Mouse (Mus musculus): Measurements from ENCODE around the gene Rag1. TPM values are rescaled to one million over a fixed set of nuclear protein-coding genes. Genes with fewer than 3 reads are reported as not detected.

The Rag1 gene
- polyA plus RNA-seq, 1 experiment: 350 TPM

DNA sequence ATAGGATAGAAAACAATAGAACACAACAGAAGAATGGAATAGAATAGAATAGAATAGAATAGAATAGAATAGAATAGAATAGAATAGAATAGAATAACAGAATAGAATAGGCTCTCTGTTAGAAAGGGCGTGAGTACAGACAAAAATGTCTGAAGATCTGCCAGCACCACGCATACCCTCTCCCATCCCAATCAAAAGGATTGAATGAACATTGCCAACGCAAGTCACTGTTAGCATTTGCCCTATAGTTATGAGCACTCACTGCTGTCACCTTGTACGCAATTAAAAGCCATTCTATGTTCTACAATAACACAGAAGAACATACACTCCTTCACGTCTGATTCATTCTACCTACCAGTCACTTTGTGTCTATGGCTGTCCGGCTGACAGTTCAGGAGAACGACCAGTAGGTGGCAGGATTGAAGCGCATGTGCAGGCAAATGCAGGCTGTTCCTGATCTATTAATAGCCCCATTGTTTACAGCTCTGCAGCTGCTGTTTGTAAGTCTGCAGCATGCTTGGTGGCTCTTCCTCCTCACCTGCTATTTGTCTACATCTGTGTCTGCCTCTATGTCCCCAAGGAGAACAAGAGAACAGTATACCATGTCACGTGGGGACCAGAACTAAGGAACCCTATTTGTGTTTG is 15.9 kb upstream of the Rag1 start:
- Histone ChIP-seq H3K36me3 (ENCODE audit: control insufficient read depth, insufficient read depth, low read length) (no peaks in the 10 kb centered on the region), H3K27ac (ENCODE audit: control insufficient read depth, insufficient read depth, low read length) (no peak overlapping the region), H3K27me3 (ENCODE audit: control insufficient read depth, insufficient read depth, low read length) (no peaks in the 10 kb centered on the region), H3K4me1 (replicated peaks; ENCODE audit: control insufficient read depth, insufficient read depth, low read length) (no peaks in the 10 kb centered on the region), H3K4me3 (ENCODE audit: control insufficient read depth, insufficient read depth, low read length) (no peak overlapping the region)
- TF ChIP-seq CTCF (IDR thresholded peaks at IDR 0.05; ENCODE audit: borderline replicate concordance, control insufficient read depth, extremely low read depth, insufficient read depth, low read length, poor library complexity) (no peak; the same call in 1 of the 2 replicates), POLR2A (IDR thresholded peaks at IDR 0.05; ENCODE audit: control insufficient read depth, extremely low read depth, insufficient read depth, low read length, poor library complexity) (no peak)
- 32% methylated on average over 9 of the region's 9 CpGs for WGBS
- peak; percentile 78 for DNase-seq

- WGBS: 96% methylated on average over 2 of the region's 2 CpGs
Measured at GRCm38 (mm10) chr2:101660536-101660935, 11.2 kb upstream of the Rag1 start.

DNA sequence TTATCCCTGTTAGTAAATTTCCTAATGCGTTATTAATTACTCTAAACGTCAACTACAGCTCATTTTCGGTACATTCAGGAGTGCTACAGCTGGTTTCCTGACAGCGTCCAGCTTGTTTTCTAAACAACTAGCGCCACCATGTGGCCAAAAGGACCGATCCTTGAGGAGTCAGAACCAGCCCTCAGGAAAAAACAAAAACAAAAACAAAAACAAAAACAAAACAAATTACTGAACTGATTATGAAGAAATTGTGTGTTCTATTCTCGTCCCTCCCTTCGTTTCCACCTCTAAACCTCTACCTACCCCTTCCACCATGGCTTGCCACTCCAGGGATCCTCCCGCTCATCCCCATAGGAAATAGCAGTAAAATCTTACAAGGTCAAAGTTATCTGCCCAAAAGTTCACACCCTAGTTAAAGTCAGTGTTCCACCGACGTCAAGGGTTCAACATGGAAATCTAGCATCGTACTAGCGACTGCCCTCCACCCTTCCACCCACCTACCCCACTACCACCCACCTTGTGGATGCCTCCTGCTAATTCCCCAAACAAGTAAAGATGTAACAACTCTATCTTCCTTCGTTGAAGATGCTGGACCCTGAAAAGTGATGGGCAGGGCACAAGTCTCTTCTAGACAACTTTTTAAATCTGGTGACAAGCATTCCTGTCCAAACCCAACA is 3.8 kb upstream of the Rag1 start:
- peak; percentile 84 for DNase-seq
- WGBS: 21% methylated on average over 14 of the region's 14 CpGs

More at GRCm38 (mm10) chr2:101660536-101660935, 11.2 kb upstream of the Rag1 start:
- Histone ChIP-seq H3K27ac (ENCODE audit: control insufficient read depth, insufficient read depth, low read length) (no peak overlapping the region), H3K36me3 (ENCODE audit: control insufficient read depth, insufficient read depth, low read length) (no peaks in the 10 kb centered on the region), H3K4me3 (ENCODE audit: control insufficient read depth, insufficient read depth, low read length) (no peak overlapping the region), H3K4me1 (replicated peaks; ENCODE audit: control insufficient read depth, insufficient read depth, low read length) (no peaks in the 10 kb centered on the region), H3K27me3 (ENCODE audit: control insufficient read depth, insufficient read depth, low read length) (no peaks in the 10 kb centered on the region)
- no peak for TF ChIP-seq CTCF (IDR thresholded peaks at IDR 0.05; ENCODE audit: borderline replicate concordance, control insufficient read depth, extremely low read depth, insufficient read depth, low read length, poor library complexity)
- no peak for TF ChIP-seq POLR2A (IDR thresholded peaks at IDR 0.05; ENCODE audit: control insufficient read depth, extremely low read depth, insufficient read depth, low read length, poor library complexity)
- no peak for DNase-seq

DNA sequence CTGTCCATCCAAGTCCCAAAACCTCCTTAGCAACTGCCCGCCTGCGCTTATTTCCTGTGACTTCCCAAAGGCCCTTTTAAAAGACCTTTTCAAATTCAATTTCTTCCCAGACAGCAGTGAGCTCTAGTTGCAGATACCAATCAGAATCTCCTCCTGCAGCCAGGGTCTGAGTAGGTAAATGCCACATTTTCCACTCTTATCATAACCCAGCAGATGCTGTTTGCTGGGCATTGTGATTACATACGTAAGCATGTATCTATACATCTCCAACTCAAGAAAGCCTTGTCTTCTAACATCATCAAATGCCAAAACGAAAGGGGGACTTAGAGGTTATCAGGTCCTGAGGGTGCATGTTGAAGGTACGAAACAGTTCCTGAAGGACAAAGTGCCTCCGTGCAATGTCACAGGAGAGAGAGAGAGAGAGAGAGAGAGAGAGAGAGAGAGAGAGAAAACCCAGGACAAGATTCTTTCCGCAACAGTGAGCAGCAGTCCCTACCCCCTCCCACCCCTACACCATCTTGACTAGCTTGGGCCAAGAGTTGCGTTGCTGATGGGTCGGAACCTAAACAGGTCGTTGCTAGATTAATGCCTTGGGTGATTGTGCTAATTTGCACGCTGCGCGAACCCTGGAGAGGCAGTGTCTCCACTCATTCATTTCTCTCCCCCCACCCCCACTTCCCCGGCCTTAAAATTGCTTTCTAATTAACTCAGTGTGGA is 3.1 kb upstream of the Rag1 start:
- H3K4me1 ChIP-seq (replicated peaks; ENCODE audit: control insufficient read depth, insufficient read depth, low read length): peaks cover 11% of the 10 kb centered on the region
- 46% methylated on average over 14 of the region's 14 CpGs for WGBS
- H3K27ac ChIP-seq (ENCODE audit: control insufficient read depth, insufficient read depth, low read length): peak overlapping the region; percentile 91
- TF ChIP-seq CTCF (IDR thresholded peaks at IDR 0.05; ENCODE audit: borderline replicate concordance, control insufficient read depth, extremely low read depth, insufficient read depth, low read length, poor library complexity): no peak
- no peak for TF ChIP-seq POLR2A (IDR thresholded peaks at IDR 0.05; ENCODE audit: control insufficient read depth, extremely low read depth, insufficient read depth, low read length, poor library complexity)
- no peak for DNase-seq
- H3K36me3 ChIP-seq (ENCODE audit: control insufficient read depth, insufficient read depth, low read length): no peaks in the 10 kb centered on the region
- peak overlapping the region; percentile 25 for H3K4me3 ChIP-seq (ENCODE audit: control insufficient read depth, insufficient read depth, low read length)
- H3K27me3 ChIP-seq (ENCODE audit: control insufficient read depth, insufficient read depth, low read length): no peaks in the 10 kb centered on the region

More for the DNA sequence above, 3.8 kb upstream of the Rag1 start:
- Histone ChIP-seq H3K4me1 (replicated peaks; ENCODE audit: control insufficient read depth, insufficient read depth, low read length) (peaks cover 11% of the 10 kb centered on the region), H3K27me3 (ENCODE audit: control insufficient read depth, insufficient read depth, low read length) (no peaks in the 10 kb centered on the region), H3K27ac (ENCODE audit: control insufficient read depth, insufficient read depth, low read length) (peak overlapping the region; percentile 39; the same call in 1 of the 2 replicates), H3K4me3 (ENCODE audit: control insufficient read depth, insufficient read depth, low read length) (peak overlapping the region; percentile 25), H3K36me3 (ENCODE audit: control insufficient read depth, insufficient read depth, low read length) (no peaks in the 10 kb centered on the region)
- TF ChIP-seq POLR2A (IDR thresholded peaks at IDR 0.05; ENCODE audit: control insufficient read depth, extremely low read depth, insufficient read depth, low read length, poor library complexity): no peak
- TF ChIP-seq CTCF (IDR thresholded peaks at IDR 0.05; ENCODE audit: borderline replicate concordance, control insufficient read depth, extremely low read depth, insufficient read depth, low read length, poor library complexity): no peak

- WGBS: 14% methylated on average over 1 of the region's 1 CpGs
- Histone ChIP-seq H3K36me3 (ENCODE audit: control insufficient read depth, insufficient read depth, low read length) (peaks cover 16% of the 10 kb centered on the region), H3K4me1 (replicated peaks; ENCODE audit: control insufficient read depth, insufficient read depth, low read length) (peaks cover 11% of the 10 kb centered on the region), H3K4me3 (ENCODE audit: control insufficient read depth, insufficient read depth, low read length) (no peak overlapping the region), H3K27me3 (ENCODE audit: control insufficient read depth, insufficient read depth, low read length) (no peaks in the 10 kb centered on the region), H3K27ac (ENCODE audit: control insufficient read depth, insufficient read depth, low read length) (peak overlapping the region; percentile 93; the same call in 1 of the 2 replicates)
- TF ChIP-seq CTCF (IDR thresholded peaks at IDR 0.05; ENCODE audit: borderline replicate concordance, control insufficient read depth, extremely low read depth, insufficient read depth, low read length, poor library complexity) (no peak), POLR2A (IDR thresholded peaks at IDR 0.05; ENCODE audit: control insufficient read depth, extremely low read depth, insufficient read depth, low read length, poor library complexity) (no peak)
- DNase-seq: peak; percentile 53
Measured at GRCm38 (mm10) chr2:101650446-101650845, 1.1 kb upstream of the Rag1 start.

GRCm38 (mm10) chr2:101648361-101648760 is 940 bp downstream of the Rag1 start:
- peak overlapping the region; percentile 57 for H3K4me3 ChIP-seq (ENCODE audit: control insufficient read depth, insufficient read depth, low read length)
- TF ChIP-seq CTCF (IDR thresholded peaks at IDR 0.05; ENCODE audit: borderline replicate concordance, control insufficient read depth, extremely low read depth, insufficient read depth, low read length, poor library complexity) (no peak), POLR2A (IDR thresholded peaks at IDR 0.05; ENCODE audit: control insufficient read depth, extremely low read depth, insufficient read depth, low read length, poor library complexity) (no peak)

More at GRCm38 (mm10) chr2:101648361-101648760, 940 bp downstream of the Rag1 start:
- peak overlapping the region; percentile 92 for H3K27ac ChIP-seq (ENCODE audit: control insufficient read depth, insufficient read depth, low read length)
- WGBS: 56% methylated on average over 2 of the region's 2 CpGs
- H3K27me3 ChIP-seq (ENCODE audit: control insufficient read depth, insufficient read depth, low read length): no peaks in the 10 kb centered on the region
- DNase-seq: no peak
- H3K36me3 ChIP-seq (ENCODE audit: control insufficient read depth, insufficient read depth, low read length): peaks cover 33% of the 10 kb centered on the region
- H3K4me1 ChIP-seq (replicated peaks; ENCODE audit: control insufficient read depth, insufficient read depth, low read length): peaks cover 24% of the 10 kb centered on the region

Data from thymus, adult 2 months (tissue).